8 mouse cellular contexts compared by ENCODE assay signal in the genomic region with DNA sequence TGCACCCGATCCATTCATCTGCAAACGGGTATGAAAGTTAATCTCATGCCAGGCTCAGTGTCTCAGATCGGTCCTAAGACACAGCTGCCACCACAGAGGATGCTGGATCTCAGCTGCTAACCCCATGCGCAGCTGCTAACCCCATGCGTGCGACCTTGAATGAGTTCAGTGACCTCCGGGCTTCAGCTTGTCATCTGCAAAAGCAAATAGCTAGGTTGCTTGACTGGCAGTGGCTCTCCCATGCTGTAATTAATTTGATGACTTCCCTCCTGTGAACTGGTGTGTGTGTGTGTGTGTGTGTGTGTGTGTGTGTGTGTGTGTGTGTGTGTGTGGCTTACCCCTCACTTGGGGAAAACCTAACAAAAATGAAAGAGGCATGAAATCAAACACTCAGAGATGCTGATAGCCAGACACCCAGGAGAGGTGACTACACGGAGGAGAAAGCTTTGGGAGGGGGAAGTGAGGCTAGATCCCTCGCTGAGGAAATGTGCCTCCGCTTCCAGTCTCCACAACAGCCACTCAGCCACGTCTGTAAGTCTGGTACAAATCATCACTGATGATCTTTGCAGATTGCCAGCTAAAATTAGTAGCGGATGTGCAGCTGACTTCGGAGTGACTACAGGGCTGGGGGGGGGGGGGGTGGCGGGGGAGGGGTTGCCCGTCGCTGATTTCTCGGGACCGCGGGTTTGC. TPM values are rescaled to one million over a fixed set of nuclear protein-coding genes. Genes with fewer than 3 reads are reported as not detected.
DNase-seq lines count a peak whose midpoint lies in the region; ATAC-seq and TF ChIP-seq lines count a peak whose summit lies in the region.

No protein-coding gene starts in this region.

- ATAC-seq in forebrain, embryonic 16.5 days, result peak; percentile 49
- peak; percentile 57; the same call in 1 of the 2 replicates for ATAC-seq in limb, embryonic 12.5 days (ENCODE audit: insufficient number of reproducible peaks, insufficient read depth, low FRiP score, low TSS enrichment, low read depth)

- H3K27ac ChIP-seq in gastrocnemius, adult 2 months, result no peak overlapping the region; the same call in 1 of the 2 replicates
- H3K27ac ChIP-seq in CH12.LX (ENCODE audit: insufficient read depth, low read depth), result no peak overlapping the region
- H3K27ac ChIP-seq in forebrain, embryonic 16.5 days (ENCODE audit: low read length), result no peak overlapping the region
- H3K27ac ChIP-seq in limb, embryonic 12.5 days, result peak overlapping the region; percentile 23; the same call in 1 of the 2 replicates

- H3K9me3 ChIP-seq in CH12.LX (replicated peaks; ENCODE audit: low read length), result no peaks in the 10 kb centered on the region
- H3K9me3 ChIP-seq in forebrain, embryonic 16.5 days (ENCODE audit: control insufficient read depth, low read length), result no peaks in the 10 kb centered on the region
- 0 out of 2 replicates have a peak, but pooled peaks cover 4% of the 10 kb centered on the region for H3K9me3 ChIP-seq in limb, embryonic 12.5 days

- H3K36me3 ChIP-seq in CH12.LX (replicated peaks in 1 of 2; ENCODE audit: control insufficient read depth in 1 of 2, insufficient read depth in 1 of 2, low read length in 1 of 2), result no peaks in the 10 kb centered on the region
- no peaks in the 10 kb centered on the region for H3K36me3 ChIP-seq in forebrain, embryonic 16.5 days (ENCODE audit: control insufficient read depth, insufficient read depth)
- no peaks in the 10 kb centered on the region for H3K36me3 ChIP-seq in limb, embryonic 12.5 days

- in situ Hi-C loops in CH12.LX (cut with MboI; ENCODE audit: low pct_ligation_motif_present, low pct_unique_long_range_greater_than_20kb, low sequenced_read_pairs), result loop anchor here (25.0 kb wide), 1 partner anchor 957 kb away; no protein-coding TSS in a partner anchor

- no peak for TF ChIP-seq POLR2A in CH12.LX (IDR thresholded peaks at IDR 0.05; ENCODE audit: low read depth, low read length)

- intact Hi-C loops in gastrocnemius, adult 2 months (cut with DNase I), result no loop called here

- H3K27me3 ChIP-seq in CH12.LX (replicated peaks), result peaks cover 9% of the 10 kb centered on the region
- H3K27me3 ChIP-seq in forebrain, embryonic 16.5 days (replicated peaks; ENCODE audit: control insufficient read depth, insufficient read depth, low read length), result no peaks in the 10 kb centered on the region
- no peaks in the 10 kb centered on the region for H3K27me3 ChIP-seq in limb, embryonic 12.5 days

- TF ChIP-seq EP300 in CH12.LX (IDR thresholded peaks at IDR 0.05; ENCODE audit: low read length), result no peak

- 25% methylated on average over 19 of the region's 19 CpGs for WGBS in forebrain, embryonic 16.5 days
- 14% methylated on average over 19 of the region's 19 CpGs for WGBS in limb, embryonic 12.5 days

- TF ChIP-seq RAD21 in CH12.LX (IDR thresholded peaks at IDR 0.05; ENCODE audit: low read depth, low read length), result no peak

- peak overlapping the region; percentile 23; the same call in 1 of the 2 replicates for H3K9ac ChIP-seq in CH12.LX (ENCODE audit: insufficient read depth, low read depth)
- H3K9ac ChIP-seq in forebrain, embryonic 16.5 days (replicated peaks; ENCODE audit: low read depth, low read length), result no peak overlapping the region
- H3K9ac ChIP-seq in limb, embryonic 12.5 days (replicated peaks), result no peak overlapping the region

- H3K79me2 ChIP-seq in CH12.LX (replicated peaks; ENCODE audit: control insufficient read depth, extremely low read depth, insufficient read depth, poor library complexity, severe bottlenecking), result no peaks in the 10 kb centered on the region

- dilution Hi-C loops in CH12.LX (cut with MboI; ENCODE audit: extremely low pct_ligation_motif_present, extremely low pct_unique_long_range_greater_than_20kb, low sequenced_read_pairs), result no loop called here

- H3K4me1 ChIP-seq in CH12.LX (ENCODE audit: control insufficient read depth in 1 of 2, insufficient read depth in 2 of 2), result no peaks in the 10 kb centered on the region; a peak in 1 of 4 replicates
- peaks cover 14% of the 10 kb centered on the region for H3K4me1 ChIP-seq in forebrain, embryonic 16.5 days (replicated peaks; ENCODE audit: control insufficient read depth, insufficient read depth, low read length)
- peaks cover 20% of the 10 kb centered on the region for H3K4me1 ChIP-seq in limb, embryonic 12.5 days (replicated peaks)

- peak overlapping the region; percentile 54 for H3K4me3 ChIP-seq in gastrocnemius, adult 2 months
- no peak overlapping the region for H3K4me3 ChIP-seq in CH12.LX (replicated peaks in 1 of 3; ENCODE audit: low read depth in 2 of 3, low read length in 2 of 3, poor library complexity in 1 of 3)
- H3K4me3 ChIP-seq in forebrain, embryonic 16.5 days (replicated peaks; ENCODE audit: low read length), result peak overlapping the region; percentile 23
- peak overlapping the region; percentile 7; the same call in 1 of the 2 replicates for H3K4me3 ChIP-seq in limb, embryonic 12.5 days (replicated peaks)

- no peak for DNase-seq in gastrocnemius, adult 2 months
- no peak for DNase-seq in gastrocnemius, adult 18-20 months (ENCODE audit: low spot score)
- no peak for DNase-seq in CH12.LX (ENCODE audit: extremely low read depth)
- DNase-seq in natural killer cell, adult 2 months (ENCODE audit: low spot score in 2 of 2), result no peak
- DNase-seq in kidney, postnatal 14 days, result no peak
- DNase-seq in left cerebral cortex, adult 18-20 months (ENCODE audit: low spot score in 2 of 2), result no peak

- no peak for TF ChIP-seq CTCF in gastrocnemius, adult 2 months (IDR thresholded peaks at IDR 0.05)
- no peak for TF ChIP-seq CTCF in CH12.LX (conservative IDR thresholded peaks at IDR 0.05 in 1 of 2, IDR thresholded peaks at IDR 0.05 in 1 of 2; ENCODE audit: low read depth in 2 of 2, low read length in 2 of 2)

- H3K4me2 ChIP-seq in CH12.LX (ENCODE audit: insufficient read depth, low read depth, poor library complexity, severe bottlenecking), result peak overlapping the region; percentile 97
- H3K4me2 ChIP-seq in forebrain, embryonic 16.5 days (ENCODE audit: low read length), result peak overlapping the region; percentile 43
- H3K4me2 ChIP-seq in limb, embryonic 12.5 days, result peak overlapping the region; percentile 46

TF ChIP-seq in CH12.LX, 34 proteins besides CTCF, POLR2A, EP300 and RAD21:
- TF ChIP-seq UBTF (IDR thresholded peaks at IDR 0.05; ENCODE audit: low read depth, low read length), result no peak

RNA-seq across cellular contexts. Expression of gene Suds3, which starts 47.0 kb away (rescaled TPM):
- 10 to 100 TPM; 71.7 to 94.8 TPM for total RNA-seq in gastrocnemius, adult 2 months (2021)
- total RNA-seq in gastrocnemius, adult 18-20 months (2021), result 10 to 100 TPM; 89.2 to 94.8 TPM
- total RNA-seq in CH12.LX (2012; rRNA removed), result 54.2 and 64.9 TPM in 2 replicates
- total RNA-seq in CH12.LX (2014; rRNA removed), result 68.1 and 70.9 TPM in 2 replicates
- 103 and 134 TPM in 2 replicates for polyA plus RNA-seq in CH12.LX (2012; ENCODE audit: insufficient read length, low read depth)
- 83.0 and 93.0 TPM in 2 replicates for polyA plus RNA-seq in forebrain, embryonic 16.5 days (2015; fragmentation: Nextera tagmentation; extraction: Ambion mirVana)
- polyA plus RNA-seq in limb, embryonic 12.5 days (2016; fragmentation: Nextera tagmentation; extraction: Ambion mirVana), result 106 and 111 TPM in 2 replicates
- 100 to 1,000 TPM; 141 to 142 TPM for total RNA-seq in left cerebral cortex, adult 18-20 months (2021)

RNA-seq across cellular contexts. Expression of gene Taok3, which starts 51.0 kb away (rescaled TPM):
- 1 to 10 TPM; 4.6 to 6.8 TPM for total RNA-seq in gastrocnemius, adult 2 months (2021)
- 1 to 10 TPM; 5.0 to 5.4 TPM for total RNA-seq in gastrocnemius, adult 18-20 months (2021)
- total RNA-seq in CH12.LX (2012; rRNA removed) (17.4 and 18.6 TPM in 2 replicates), CH12.LX (2014; rRNA removed) (7.2 and 8.3 TPM in 2 replicates)
- polyA plus RNA-seq in CH12.LX (2012; ENCODE audit: insufficient read length, low read depth), result 34.6 and 35.0 TPM in 2 replicates
- 58.1 and 58.2 TPM in 2 replicates for polyA plus RNA-seq in forebrain, embryonic 16.5 days (2015; fragmentation: Nextera tagmentation; extraction: Ambion mirVana)
- 8.0 and 8.5 TPM in 2 replicates for polyA plus RNA-seq in limb, embryonic 12.5 days (2016; fragmentation: Nextera tagmentation; extraction: Ambion mirVana)
- total RNA-seq in left cerebral cortex, adult 18-20 months (2021), result 10 to 100 TPM; 53.8 to 54.3 TPM

Comparison
In these comparisons a context has a peak if more than half of its experiments do, and no peak if none do; other contexts are left out.
1. H3K4me3 ChIP-seq: peak in gastrocnemius, adult 2 months (single experiment), forebrain, embryonic 16.5 days (single experiment) and limb, embryonic 12.5 days (single experiment); none in CH12.LX (0 of 3).
2. H3K4me2 ChIP-seq: peak in every context shown above with its lines; median percentile 97 in CH12.LX; 46 in limb, embryonic 12.5 days; 43 in forebrain, embryonic 16.5 days.